Mouse (Mus musculus): ENCODE results near the gene Gsdma. TPM values are rescaled to one million over a fixed set of nuclear protein-coding genes. Genes with fewer than 3 reads are reported as not detected.

Gsdma gene
- total and polyA plus RNA-seq, 2 experiments from 2014 or later: 0.15 TPM; not detected in 1

DNA sequence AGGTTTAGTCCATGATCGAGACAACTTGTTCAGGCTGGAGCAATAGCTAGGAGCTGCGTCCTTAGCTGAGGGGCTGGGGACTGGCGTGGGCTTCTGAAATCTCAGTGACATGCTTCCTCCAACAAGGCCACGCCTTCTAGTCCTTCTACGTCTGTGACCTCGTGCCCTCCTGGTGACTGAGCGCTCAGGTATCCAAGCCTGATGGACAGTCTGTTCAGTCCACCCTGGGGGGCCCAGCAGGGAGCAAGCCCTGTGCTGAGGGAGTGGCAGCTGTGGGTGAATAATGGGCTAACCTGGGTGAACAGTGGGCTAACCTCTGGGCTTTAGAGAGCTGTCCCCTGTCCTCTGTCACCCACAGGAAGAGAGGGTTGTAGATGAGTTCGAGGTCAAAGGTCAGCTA, 23.9 kb downstream of the Gsdma start:
- no peak for ATAC-seq
- WGBS: 87% methylated on average over 8 of the region's 8 CpGs
- H3K4me2 ChIP-seq (ENCODE audit: low read depth): no peak overlapping the region

DNA sequence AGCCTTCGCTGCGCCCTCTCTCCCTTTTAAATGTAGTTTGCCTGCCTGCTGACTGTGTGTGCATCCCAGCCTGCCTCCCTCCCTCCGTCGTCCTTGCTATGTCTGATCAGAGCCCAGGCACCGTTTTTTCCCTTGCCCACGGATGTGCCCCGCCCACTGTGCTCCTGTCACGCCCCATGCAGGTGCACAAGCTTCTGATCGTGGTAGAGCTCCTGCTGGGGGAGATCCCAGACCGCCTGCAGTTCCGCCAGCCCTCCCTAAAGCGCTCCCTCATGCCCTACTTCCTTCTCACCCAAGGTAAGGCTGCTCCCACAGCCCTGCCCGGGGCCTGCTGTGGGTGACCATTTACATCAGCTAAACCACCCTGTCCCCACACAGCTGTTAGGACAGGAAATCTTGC, 29.1 kb downstream of the Gsdma start:
- Histone ChIP-seq H3K36me3 (ENCODE audit: insufficient read depth) (peaks cover 76% of the 10 kb centered on the region), H3K9me3 (ENCODE audit: low read length) (no peaks in the 10 kb centered on the region), H3K27me3 (ENCODE audit: insufficient read depth, low read length) (no peaks in the 10 kb centered on the region), H3K4me1 (ENCODE audit: insufficient read depth) (no peaks in the 10 kb centered on the region), H3K27ac (ENCODE audit: low read depth, low read length) (no peak overlapping the region), H3K4me3 (ENCODE audit: low read depth, low read length) (no peak overlapping the region), H3K4me2 (ENCODE audit: low read depth) (no peak overlapping the region), H3K9ac (no peak overlapping the region)
- DNase-seq: no peak
- 82% methylated on average over 13 of the region's 13 CpGs for WGBS
- no peak for ATAC-seq
- TF ChIP-seq CTCF (IDR thresholded peaks at IDR 0.05; ENCODE audit: low read depth): no peak

More for the DNA sequence above, 23.9 kb downstream of the Gsdma start:
- H3K9me3 ChIP-seq (ENCODE audit: low read length): no peaks in the 10 kb centered on the region
- no peak overlapping the region for H3K4me3 ChIP-seq (ENCODE audit: low read depth, low read length)
- H3K4me1 ChIP-seq (ENCODE audit: insufficient read depth): peaks cover 7% of the 10 kb centered on the region; the same call in 1 of the 2 replicates
- peaks cover 72% of the 10 kb centered on the region for H3K36me3 ChIP-seq (ENCODE audit: insufficient read depth)
- H3K9ac ChIP-seq: no peak overlapping the region
- no peak for TF ChIP-seq CTCF (IDR thresholded peaks at IDR 0.05; ENCODE audit: low read depth)
- H3K27me3 ChIP-seq (ENCODE audit: insufficient read depth, low read length): no peaks in the 10 kb centered on the region
- no peak for DNase-seq
- no peak overlapping the region for H3K27ac ChIP-seq (ENCODE audit: low read depth, low read length)

GRCm38 (mm10) chr11:98693746-98694145, 29.6 kb downstream of the Gsdma start:
- Histone ChIP-seq H3K4me3 (ENCODE audit: low read depth, low read length) (no peak overlapping the region), H3K27ac (ENCODE audit: low read depth, low read length) (no peak overlapping the region), H3K36me3 (ENCODE audit: insufficient read depth) (peaks cover 73% of the 10 kb centered on the region), H3K9me3 (ENCODE audit: low read length) (no peaks in the 10 kb centered on the region), H3K27me3 (ENCODE audit: insufficient read depth, low read length) (no peaks in the 10 kb centered on the region), H3K9ac (no peak overlapping the region), H3K4me2 (ENCODE audit: low read depth) (no peak overlapping the region), H3K4me1 (ENCODE audit: insufficient read depth) (no peaks in the 10 kb centered on the region)
- DNase-seq (no peak), ATAC-seq (no peak)
- 95% methylated on average over 9 of the region's 9 CpGs for whole genome bisulfite sequencing
- TF ChIP-seq CTCF (IDR thresholded peaks at IDR 0.05; ENCODE audit: low read depth): no peak

DNA sequence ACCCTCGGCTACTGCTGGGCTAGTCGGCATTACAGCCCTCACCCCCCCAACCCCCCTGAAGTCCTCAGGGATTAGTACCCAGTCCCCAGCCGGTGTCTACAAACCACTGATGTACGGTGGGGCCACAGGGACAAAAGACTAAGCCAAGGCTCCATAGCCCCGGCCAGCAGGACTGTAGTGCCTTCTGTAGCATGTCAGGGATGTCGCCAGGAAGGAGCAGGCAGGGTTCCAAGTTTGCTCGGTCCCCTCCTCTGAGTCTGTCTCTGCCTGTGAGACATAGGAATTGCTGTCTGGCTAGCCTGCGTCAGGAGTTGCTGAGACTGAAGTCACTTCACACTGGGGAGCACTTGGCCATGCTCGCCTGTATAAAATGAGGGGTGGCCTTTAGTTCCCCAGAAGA, 30.1 kb downstream of the Gsdma start:
- Histone ChIP-seq H3K9me3 (ENCODE audit: low read length) (no peaks in the 10 kb centered on the region), H3K27ac (ENCODE audit: low read depth, low read length) (no peak overlapping the region), H3K4me3 (ENCODE audit: low read depth, low read length) (no peak overlapping the region), H3K27me3 (ENCODE audit: insufficient read depth, low read length) (no peaks in the 10 kb centered on the region), H3K9ac (no peak overlapping the region), H3K36me3 (ENCODE audit: insufficient read depth) (peaks cover 70% of the 10 kb centered on the region), H3K4me2 (ENCODE audit: low read depth) (no peak overlapping the region), H3K4me1 (ENCODE audit: insufficient read depth) (no peaks in the 10 kb centered on the region)
- WGBS: 76% methylated on average over 9 of the region's 9 CpGs
- DNase-seq (no peak), ATAC-seq (no peak)
- no peak for TF ChIP-seq CTCF (IDR thresholded peaks at IDR 0.05; ENCODE audit: low read depth)

GRCm38 (mm10) chr11:98695408-98695807, 31.3 kb downstream of the Gsdma start:
- Histone ChIP-seq H3K27ac (ENCODE audit: low read depth, low read length) (no peak overlapping the region), H3K4me1 (ENCODE audit: insufficient read depth) (no peaks in the 10 kb centered on the region), H3K36me3 (ENCODE audit: insufficient read depth) (peaks cover 59% of the 10 kb centered on the region), H3K9me3 (ENCODE audit: low read length) (no peaks in the 10 kb centered on the region), H3K27me3 (ENCODE audit: insufficient read depth, low read length) (no peaks in the 10 kb centered on the region), H3K9ac (no peak overlapping the region), H3K4me3 (ENCODE audit: low read depth, low read length) (no peak overlapping the region), H3K4me2 (ENCODE audit: low read depth) (no peak overlapping the region)
- ATAC-seq: no peak
- TF ChIP-seq CTCF (IDR thresholded peaks at IDR 0.05; ENCODE audit: low read depth): no peak
- 70% methylated on average over 12 of the region's 14 CpGs for WGBS
- DNase-seq: no peak

DNA sequence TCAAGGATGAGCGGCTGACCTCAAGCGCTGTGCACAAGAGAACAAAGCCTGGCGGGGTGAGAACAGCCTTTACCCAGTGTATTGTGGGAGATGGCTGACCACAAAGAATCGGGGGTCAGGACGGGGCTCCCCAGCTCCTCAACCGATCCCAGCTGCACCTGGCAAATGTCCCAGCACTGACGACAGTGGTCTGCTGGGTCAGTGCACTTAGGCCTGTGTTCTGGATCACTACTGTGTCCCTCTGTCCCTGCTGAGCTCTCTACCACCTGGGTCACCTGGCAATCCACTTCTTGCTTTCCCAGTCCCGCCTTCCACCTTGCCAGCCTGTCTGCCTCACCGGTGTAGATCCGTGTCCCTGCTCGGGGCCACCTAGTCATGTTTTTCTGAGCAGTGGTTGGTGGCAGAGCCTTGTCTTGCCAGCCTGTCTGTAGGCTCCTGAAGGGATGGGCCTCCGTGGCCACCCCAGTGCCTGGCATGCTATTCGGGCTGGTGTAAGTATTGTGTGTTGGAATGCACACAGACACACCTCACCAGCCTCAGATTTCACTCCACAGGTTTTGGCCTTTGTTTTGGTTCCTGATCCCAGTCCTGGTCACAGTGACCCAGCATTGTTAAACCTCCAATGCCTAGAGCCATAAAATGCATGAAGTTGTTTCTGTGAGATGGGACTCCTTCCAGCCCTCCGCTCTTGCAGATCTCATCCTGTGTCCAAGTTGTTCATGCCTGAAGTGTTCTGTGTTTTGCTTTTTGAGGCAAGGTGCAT, 32.5 kb downstream of the Gsdma start:
- TF ChIP-seq CTCF (IDR thresholded peaks at IDR 0.05; ENCODE audit: low read depth): no peak
- no peaks in the 10 kb centered on the region for H3K4me1 ChIP-seq (ENCODE audit: insufficient read depth)
- H3K27me3 ChIP-seq (ENCODE audit: insufficient read depth, low read length): no peaks in the 10 kb centered on the region
- no peak overlapping the region for H3K4me2 ChIP-seq (ENCODE audit: low read depth)
- H3K4me3 ChIP-seq (ENCODE audit: low read depth, low read length): no peak overlapping the region
- peaks cover 47% of the 10 kb centered on the region for H3K36me3 ChIP-seq (ENCODE audit: insufficient read depth)
- H3K9ac ChIP-seq: no peak overlapping the region
- H3K9me3 ChIP-seq (ENCODE audit: low read length): no peaks in the 10 kb centered on the region
- no peak for DNase-seq
- H3K27ac ChIP-seq (ENCODE audit: low read depth, low read length): no peak overlapping the region
- 84% methylated on average over 14 of the region's 14 CpGs for WGBS
- no peak for ATAC-seq

GRCm38 (mm10) chr11:98697225-98697624, 33.1 kb downstream of the Gsdma start:
- Histone ChIP-seq H3K9ac (no peak overlapping the region), H3K4me3 (ENCODE audit: low read depth, low read length) (no peak overlapping the region), H3K27ac (ENCODE audit: low read depth, low read length) (no peak overlapping the region), H3K9me3 (ENCODE audit: low read length) (no peaks in the 10 kb centered on the region), H3K4me2 (ENCODE audit: low read depth) (no peak overlapping the region), H3K36me3 (ENCODE audit: insufficient read depth) (peaks cover 41% of the 10 kb centered on the region), H3K27me3 (ENCODE audit: insufficient read depth, low read length) (no peaks in the 10 kb centered on the region), H3K4me1 (ENCODE audit: insufficient read depth) (no peaks in the 10 kb centered on the region)
- TF ChIP-seq CTCF (IDR thresholded peaks at IDR 0.05; ENCODE audit: low read depth): no peak
- WGBS: 91% methylated on average over 12 of the region's 12 CpGs
- DNase-seq (no peak), ATAC-seq (no peak)
